Comparison of ENCODE assay signal across 24 mouse cellular contexts in the genomic region with DNA sequence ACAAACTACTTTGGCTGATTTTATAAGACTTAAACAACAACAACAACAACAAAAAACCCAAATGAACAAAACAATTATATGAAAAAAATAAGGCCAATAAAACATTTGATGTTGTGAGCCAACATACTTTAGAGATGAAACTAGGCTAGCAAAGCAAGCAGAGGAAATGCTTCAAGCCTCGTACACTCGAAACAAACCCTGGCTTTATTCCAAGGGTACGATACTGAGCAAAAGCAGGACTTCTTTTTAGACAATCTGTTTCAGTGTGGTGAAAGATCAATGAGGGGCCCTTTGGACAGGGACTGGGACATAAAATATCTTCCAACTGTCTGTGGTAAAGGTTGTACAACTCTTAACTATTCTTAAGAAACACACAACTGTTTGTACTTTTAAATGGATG. TPM values are rescaled to one million over a fixed set of nuclear protein-coding genes. Genes with fewer than 3 reads are reported as not detected.
A peak's percentile ranks its signal among the peaks of the same experiment; 100 is the strongest.
DNase-seq lines count a peak whose midpoint lies in the region; ATAC-seq and TF ChIP-seq lines count a peak whose summit lies in the region.
"Had no signal": no experiment of that assay in that cellular context is flagged by ENCODE, and none has a peak within 500 bp of the region (broad histone marks: within the 10 kb centered on the region; RNA-seq: fewer than 3 reads in every experiment).

No protein-coding gene starts in this region.

- 87% methylated on average over 3 of the region's 3 CpGs for WGBS in midbrain, embryonic 14.5 days
- 62% methylated on average over 3 of the region's 3 CpGs for WGBS in midbrain, postnatal 0 days

- no peak overlapping the region for H3K4me3 ChIP-seq in midbrain, embryonic 14.5 days (replicated peaks; ENCODE audit: low read depth, low read length)
- no peak overlapping the region for H3K4me3 ChIP-seq in midbrain, postnatal 0 days (ENCODE audit: low read depth, low read length)
- H3K4me3 ChIP-seq: erythroblast, embryonic 14.5 days; forebrain, embryonic 12.5 days; heart, adult 2 months; hindbrain, embryonic 10.5 days; limb, embryonic 12.5 days; liver, embryonic 12.5 days; midbrain, embryonic 15.5 days; myocyte; neural tube, embryonic 13.5 days had no signal

- ATAC-seq in midbrain, embryonic 14.5 days (ENCODE audit: low FRiP score, low TSS enrichment): no peak
- ATAC-seq in midbrain, postnatal 0 days (ENCODE audit: low FRiP score): no peak
- ATAC-seq: activated CD4-positive, CD25-positive, alpha-beta regulatory T cell, adult 4 months; intestine, postnatal 0 days; liver, embryonic 12.5 days; midbrain, embryonic 15.5 days had no signal

- H3K4me1 ChIP-seq in midbrain, embryonic 14.5 days (ENCODE audit: control insufficient read depth, insufficient read depth, low read length): no peaks in the 10 kb centered on the region
- no peaks in the 10 kb centered on the region for H3K4me1 ChIP-seq in midbrain, postnatal 0 days (ENCODE audit: insufficient read depth, low read length)
- H3K4me1 ChIP-seq: forebrain, embryonic 12.5 days; hindbrain, embryonic 10.5 days; limb, embryonic 12.5 days; liver, embryonic 12.5 days; midbrain, embryonic 15.5 days; neural tube, embryonic 13.5 days had no signal

- H3K9me3 ChIP-seq in midbrain, embryonic 14.5 days (ENCODE audit: control insufficient read depth, low read length): no peaks in the 10 kb centered on the region
- no peaks in the 10 kb centered on the region for H3K9me3 ChIP-seq in midbrain, postnatal 0 days (ENCODE audit: low read length)
- H3K9me3 ChIP-seq: forebrain, embryonic 12.5 days; limb, embryonic 12.5 days; liver, embryonic 12.5 days; midbrain, embryonic 15.5 days; neural tube, embryonic 13.5 days had no signal

- no peak overlapping the region for H3K9ac ChIP-seq in midbrain, embryonic 14.5 days (replicated peaks; ENCODE audit: low read length)
- H3K9ac ChIP-seq in midbrain, postnatal 0 days (replicated peaks; ENCODE audit: low read length, poor library complexity, severe bottlenecking): no peak overlapping the region
- H3K9ac ChIP-seq: forebrain, embryonic 12.5 days; limb, embryonic 12.5 days; liver, embryonic 12.5 days; midbrain, embryonic 15.5 days; neural tube, embryonic 13.5 days had no signal

- peak; percentile 50 for DNase-seq in heart, adult 11 months
- no peak for DNase-seq in heart, adult 9 months (ENCODE audit: low spot score in 2 of 2)
- peak; percentile 31 for DNase-seq in kidney, postnatal 14 days
- DNase-seq in kidney, adult 9 months: no peak
- DNase-seq in midbrain, embryonic 14.5 days: peak; percentile 20
- no peak for DNase-seq in midbrain, postnatal 0 days (ENCODE audit: low spot score)
- no peak for DNase-seq in B cell, adult 2 months
- DNase-seq in right cerebral cortex, adult 18-20 months: no peak
- DNase-seq: adrenal gland, postnatal 10 days; gastrocnemius, postnatal 25 days; heart, adult 2 months; kidney, postnatal 36 days; layer of hippocampus, postnatal 36 days; retina, postnatal 1 day had no signal

- peaks cover 42% of the 10 kb centered on the region for H3K36me3 ChIP-seq in midbrain, embryonic 14.5 days (ENCODE audit: control insufficient read depth, insufficient read depth, low read length)
- H3K36me3 ChIP-seq in midbrain, postnatal 0 days (ENCODE audit: insufficient read depth, low read length): peaks cover 17% of the 10 kb centered on the region

- no peak for TF ChIP-seq CTCF in midbrain, postnatal 0 days (IDR thresholded peaks at IDR 0.05)

- no peak overlapping the region for H3K4me2 ChIP-seq in midbrain, embryonic 14.5 days (ENCODE audit: low read length)
- H3K4me2 ChIP-seq in midbrain, postnatal 0 days (ENCODE audit: low read depth, low read length, poor library complexity, severe bottlenecking): no peak overlapping the region
- H3K4me2 ChIP-seq: forebrain, embryonic 12.5 days; limb, embryonic 12.5 days; liver, embryonic 12.5 days; midbrain, embryonic 15.5 days; neural tube, embryonic 13.5 days had no signal

- H3K27me3 ChIP-seq in midbrain, embryonic 14.5 days (ENCODE audit: control insufficient read depth, insufficient read depth, low read length): no peaks in the 10 kb centered on the region
- H3K27me3 ChIP-seq in midbrain, postnatal 0 days (ENCODE audit: insufficient read depth, low read length): no peaks in the 10 kb centered on the region
- H3K27me3 ChIP-seq: forebrain, embryonic 12.5 days; limb, embryonic 12.5 days; liver, embryonic 12.5 days; midbrain, embryonic 15.5 days; neural tube, embryonic 13.5 days had no signal

- no peak overlapping the region for H3K27ac ChIP-seq in midbrain, embryonic 14.5 days (replicated peaks; ENCODE audit: low read depth, low read length)
- no peak overlapping the region for H3K27ac ChIP-seq in midbrain, postnatal 0 days (ENCODE audit: low read depth, low read length)
- H3K27ac ChIP-seq: forebrain, embryonic 12.5 days; heart, adult 2 months; hindbrain, embryonic 10.5 days; limb, embryonic 12.5 days; liver, embryonic 12.5 days; midbrain, embryonic 15.5 days; neural tube, embryonic 13.5 days had no signal

RNA-seq across cellular contexts. Expression of a gene that starts 21.8 kb away (rescaled TPM):
- 28.8 and 31.0 TPM in 2 replicates for polyA plus RNA-seq in midbrain, embryonic 14.5 days (2014; fragmentation: Nextera tagmentation; extraction: Ambion mirVana)
- total RNA-seq in midbrain, postnatal 0 days (2014; rRNA removed): 36.9 and 50.1 TPM in 2 replicates
- 15.9 and 18.4 TPM in 2 replicates for polyA plus RNA-seq in midbrain, postnatal 0 days (2015; fragmentation: Nextera tagmentation; extraction: Ambion mirVana)

RNA-seq across cellular contexts. Expression of a gene that starts 56.0 kb away (rescaled TPM):
- 13.9 and 24.9 TPM in 2 replicates for polyA plus RNA-seq in midbrain, embryonic 14.5 days (2014; fragmentation: Nextera tagmentation; extraction: Ambion mirVana)
- total RNA-seq in midbrain, postnatal 0 days (2014; rRNA removed): 44.8 and 46.5 TPM in 2 replicates
- polyA plus RNA-seq in midbrain, postnatal 0 days (2015; fragmentation: Nextera tagmentation; extraction: Ambion mirVana): 31.9 and 36.7 TPM in 2 replicates
- polyA plus RNA-seq: activated CD4-positive, CD25-positive, alpha-beta regulatory T cell, adult 4 months had no signal

Comparison
In these comparisons a context has a peak if more than half of its experiments do, and no peak if none do; other contexts are left out.
1. DNase-seq: peak in heart, adult 11 months (single experiment), kidney, postnatal 14 days (single experiment) and midbrain, embryonic 14.5 days (single experiment); none in heart, adult 9 months (0 of 2), kidney, adult 9 months (single experiment), midbrain, postnatal 0 days (single experiment), B cell, adult 2 months (0 of 2) and right cerebral cortex, adult 18-20 months (single experiment).